Mouse (Mus musculus): ENCODE data around the gene Plcd1. TPM values are rescaled to one million over a fixed set of nuclear protein-coding genes. Genes with fewer than 3 reads are reported as not detected.
A peak's percentile ranks its signal among the peaks of the same experiment; 100 is the strongest.

The Plcd1 gene
- total RNA-seq (2021): 10 to 100 TPM; 12.5 to 17.1 TPM
- long read RNA-seq, experiment 1, transcript Plcd1-201 (15 exons, 2,657 nt): major isoform, 43 of 52 reads
- long read RNA-seq, experiment 1, partial matches to known transcripts: 1 of 52 reads
- long read RNA-seq, experiment 1, other reads (novel, unspliced or antisense): 6 of 52 reads
- long read RNA-seq, experiment 2, transcript Plcd1-201 (15 exons, 2,657 nt): major isoform, 13 of 31 reads
- long read RNA-seq, experiment 2, partial matches to known transcripts: 8 of 31 reads
- long read RNA-seq, experiment 2, other reads (novel, unspliced or antisense): 8 of 31 reads

- DNase-seq: peak; percentile 96
Observed at GRCm38 (mm10) chr9:119093419-119094295, at the start of gene Plcd1. TSS of gene Plcd1 (minus strand) at chr9:119093502.

- no peak for DNase-seq
Observed at GRCm38 (mm10) chr9:119142066-119142465, 48.8 kb upstream of the Plcd1 start.

GRCm38 (mm10) chr9:119138836-119139235 lies 45.5 kb upstream of the Plcd1 start:
- no peak for DNase-seq

- no peak for DNase-seq
Observed at GRCm38 (mm10) chr9:119130692-119131091, 37.4 kb upstream of the Plcd1 start.

- DNase-seq: no peak
Observed at GRCm38 (mm10) chr9:119128436-119129181, 35.3 kb upstream of the Plcd1 start.

- DNase-seq: no peak
Observed at GRCm38 (mm10) chr9:119122596-119123369, 29.5 kb upstream of the Plcd1 start.

GRCm38 (mm10) chr9:119120168-119120560 lies 26.9 kb upstream of the Plcd1 start:
- no peak for DNase-seq

- DNase-seq: no peak
Observed at GRCm38 (mm10) chr9:119119409-119120167, 26.3 kb upstream of the Plcd1 start.

- no peak for DNase-seq
Observed at GRCm38 (mm10) chr9:119114911-119115310, 21.6 kb upstream of the Plcd1 start.

GRCm38 (mm10) chr9:119110640-119111039 lies 17.3 kb upstream of the Plcd1 start:
- DNase-seq: peak; percentile 32

- no peak for DNase-seq
Observed at GRCm38 (mm10) chr9:119109685-119110353, 16.5 kb upstream of the Plcd1 start.

GRCm38 (mm10) chr9:119107566-119107965 lies 14.3 kb upstream of the Plcd1 start:
- peak; percentile 34 for DNase-seq

- DNase-seq: no peak
Observed at GRCm38 (mm10) chr9:119102783-119103113, 9.4 kb upstream of the Plcd1 start.

GRCm38 (mm10) chr9:119101992-119102782 lies 8.9 kb upstream of the Plcd1 start, which contains the start of gene Dlec1:
TSS of gene Dlec1 (plus strand) at chr9:119102478.
- DNase-seq: peak; percentile 40

- no peak for DNase-seq
Observed at GRCm38 (mm10) chr9:119100177-119100898, 7.0 kb upstream of the Plcd1 start.

- DNase-seq: no peak
Observed at GRCm38 (mm10) chr9:119094462-119095109, 1.3 kb upstream of the Plcd1 start.

- peak; percentile 50 for DNase-seq
Observed at GRCm38 (mm10) chr9:119092473-119093418, 556 bp downstream of the Plcd1 start.

All from gastrocnemius, postnatal 10 days (tissue).